Mouse (Mus musculus) ovary, postnatal 36 days (tissue): ENCODE results near the gene Mug1.
"Not testable (repeated sequence)": the region's sequence is repeated elsewhere in the genome, so short reads cannot be mapped to it uniquely, and the experiment has no call there.

ENCODE experiments used
- DNase-seq: peaks from one replicate; pipeline ENCODE4 v3.0.0; 2022; ENCODE audit warnings: low spot score, mixed read lengths

The Mug1 gene

DNA sequence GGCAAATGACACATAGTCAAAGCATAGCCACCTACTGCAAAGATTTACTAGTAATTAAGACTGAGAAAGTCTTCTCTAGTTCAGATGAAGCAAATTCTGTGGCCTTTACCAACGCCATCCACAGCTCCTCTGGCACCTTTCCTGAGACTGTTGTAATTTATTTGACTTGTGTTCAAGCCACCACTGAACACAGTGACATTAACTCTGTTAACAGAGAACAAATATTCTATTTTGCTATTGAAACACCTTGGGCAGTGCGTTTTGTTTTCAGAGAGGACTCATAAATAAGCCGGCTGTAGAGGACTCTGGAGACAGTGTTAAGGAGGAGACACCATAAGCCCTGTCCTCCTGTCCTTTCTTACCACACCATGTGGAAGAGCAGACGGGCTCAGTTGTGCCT lies at the start of gene Mug1:
Mug1 (plus strand) TSS at position 271 of the 400 bp plus-strand sequence.
- not testable (repeated sequence) for DNase-seq

DNA sequence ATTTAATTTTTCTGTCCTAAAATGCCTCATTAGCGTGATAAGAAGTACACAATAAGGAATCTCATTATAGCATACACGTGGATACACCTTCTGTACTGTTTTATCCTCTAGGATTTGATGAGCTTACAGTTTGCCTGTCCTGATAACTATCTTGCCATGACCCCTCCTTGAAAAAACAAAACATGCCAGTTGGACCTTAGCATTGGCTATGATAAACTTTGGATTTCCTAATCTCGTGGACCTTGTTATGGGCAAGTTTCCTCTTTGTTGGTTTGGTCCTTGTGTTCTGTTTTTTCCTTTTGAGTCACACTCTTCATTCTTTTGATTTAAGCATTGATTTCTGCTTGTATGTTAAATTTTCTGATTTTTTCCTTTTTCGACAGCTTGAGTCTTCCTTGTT lies 10.3 kb upstream of the Mug1 start:
- no peak for DNase-seq

DNA sequence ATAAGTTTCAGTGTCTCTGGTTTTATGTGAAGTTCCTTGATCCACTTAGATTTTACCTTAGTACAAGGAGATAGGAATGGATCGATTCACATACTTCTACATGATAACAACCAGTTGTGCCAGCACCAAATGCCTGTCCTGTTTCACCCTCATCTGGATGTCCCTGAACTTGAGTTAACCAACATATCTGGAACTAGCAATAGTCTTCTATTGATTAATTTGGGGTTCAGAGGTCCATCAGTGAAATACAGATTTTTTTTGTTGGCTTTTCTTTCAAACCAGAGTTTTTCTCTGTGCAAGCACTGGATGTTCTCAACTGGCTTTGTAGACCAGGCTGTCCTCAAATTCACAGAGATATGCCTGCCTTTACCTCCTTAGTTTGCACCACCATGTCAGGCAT lies 2.0 kb upstream of the Mug1 start:
- DNase-seq, result no peak

DNA sequence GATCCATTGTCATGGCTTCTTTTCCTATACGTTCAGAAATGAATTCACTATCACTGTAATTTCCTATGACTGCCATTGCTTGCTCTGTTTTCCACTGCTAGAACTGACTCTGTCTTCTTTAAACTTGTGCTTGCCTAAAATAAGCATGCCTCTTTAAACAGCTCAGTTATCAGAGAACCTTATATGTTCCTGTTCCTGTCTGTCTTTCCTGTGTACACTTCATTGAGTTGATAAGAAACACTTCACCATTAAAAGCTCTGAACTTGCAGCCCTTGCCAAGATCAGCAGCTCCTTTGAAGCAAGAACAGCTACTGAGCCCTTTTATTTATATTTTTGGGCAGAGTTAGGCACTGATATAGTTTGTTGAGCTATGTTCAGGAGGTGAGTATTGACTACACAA lies 10.0 kb downstream of the Mug1 start:
- DNase-seq, result no peak
